Comparison of ENCODE assay signal across 31 mouse cellular contexts in genomic region chr2:167056942-167057323, GRCm38 (mm10).
"Had no signal": no experiment of that assay in that cellular context is flagged by ENCODE, and none has a peak within 500 bp of the region (broad histone marks: within the 10 kb centered on the region; RNA-seq: fewer than 3 reads in every experiment).

No protein-coding gene starts in this region.

- ATAC-seq: hindbrain, embryonic 16.5 days; hindbrain, postnatal 0 days; inflammation-experienced regulatory T-cells, adult 6 months; intestine, embryonic 15.5 days; intestine, embryonic 16.5 days; intestine, postnatal 0 days had no signal

- DNase-seq: heart, postnatal 10 days; heart, postnatal 14 days; heart, postnatal 36 days; heart, postnatal 4 days; kidney, adult 18-20 months; kidney, adult 2 months; kidney, adult 8-10 months; kidney, postnatal 10 days; kidney, postnatal 14 days; kidney, postnatal 36 days; kidney, postnatal 4 days; layer of hippocampus, adult 9-11 months; layer of hippocampus, postnatal 36 days had no signal

- H3K4me3 ChIP-seq: heart, embryonic 10.5 days; heart, embryonic 13.5 days; heart, embryonic 15.5 days; hindbrain, embryonic 10.5 days; hindbrain, embryonic 12.5 days; hindbrain, embryonic 13.5 days; hindbrain, embryonic 15.5 days; intestine, embryonic 15.5 days; kidney, embryonic 15.5 days; layer of hippocampus, adult 2 months; left cerebral cortex, adult 2 months had no signal

- H3K27ac ChIP-seq: heart, embryonic 10.5 days; heart, embryonic 13.5 days; heart, embryonic 15.5 days; hindbrain, embryonic 10.5 days; hindbrain, embryonic 12.5 days; hindbrain, embryonic 13.5 days; hindbrain, embryonic 14.5 days; hindbrain, embryonic 15.5 days; hindbrain, postnatal 0 days; layer of hippocampus, adult 2 months; left cerebral cortex, adult 2 months had no signal

- H3K9ac ChIP-seq: heart, embryonic 13.5 days; heart, embryonic 15.5 days; hindbrain, embryonic 12.5 days; hindbrain, embryonic 13.5 days; hindbrain, embryonic 14.5 days; hindbrain, embryonic 15.5 days; intestine, embryonic 15.5 days; kidney, embryonic 15.5 days had no signal

- H3K4me2 ChIP-seq: heart, embryonic 11.5 days; heart, embryonic 13.5 days; heart, embryonic 15.5 days; hindbrain, embryonic 12.5 days; hindbrain, embryonic 13.5 days; hindbrain, embryonic 14.5 days; hindbrain, embryonic 15.5 days; intestine, embryonic 15.5 days; kidney, embryonic 15.5 days had no signal

- H3K27me3 ChIP-seq: heart, embryonic 13.5 days; heart, embryonic 15.5 days; hindbrain, embryonic 12.5 days; hindbrain, embryonic 13.5 days; hindbrain, embryonic 15.5 days; intestine, embryonic 15.5 days; kidney, embryonic 15.5 days had no signal

- H3K9me3 ChIP-seq: heart, embryonic 10.5 days; heart, embryonic 13.5 days; heart, embryonic 15.5 days; hindbrain, embryonic 10.5 days; hindbrain, embryonic 12.5 days; hindbrain, embryonic 13.5 days; hindbrain, embryonic 15.5 days; intestine, embryonic 15.5 days; kidney, embryonic 15.5 days had no signal
